Mouse (Mus musculus): ENCODE data around the gene Myd88.
A peak's percentile ranks its signal among the peaks of the same experiment; 100 is the strongest.

The Myd88 gene

GRCm38 (mm10) chr9:119340212-119340580, 1.0 kb downstream of the Myd88 start:
- DNase-seq (ENCODE audit: low read depth, low spot score), result no peak

- peak; percentile 85 for DNase-seq (ENCODE audit: low read depth, low spot score)
Observed at GRCm38 (mm10) chr9:119339558-119340211, 1.5 kb downstream of the Myd88 start, which contains the start of gene Acaa1a. Gene Acaa1a, plus strand, starts transcription at chr9:119339676.

- no peak for DNase-seq (ENCODE audit: low read depth, low spot score)
Observed at GRCm38 (mm10) chr9:119339106-119339505, 2.1 kb downstream of the Myd88 start.

- no peak for DNase-seq (ENCODE audit: low read depth, low spot score)
Observed at GRCm38 (mm10) chr9:119338350-119338749, 2.9 kb downstream of the Myd88 start.

- no peak for DNase-seq (ENCODE audit: low read depth, low spot score)
Observed at GRCm38 (mm10) chr9:119337842-119338241, 3.4 kb downstream of the Myd88 start.

- DNase-seq (ENCODE audit: low read depth, low spot score), result no peak
Observed at GRCm38 (mm10) chr9:119335571-119335970, 5.6 kb downstream of the Myd88 start.

- DNase-seq (ENCODE audit: low read depth, low spot score), result no peak
Observed at GRCm38 (mm10) chr9:119334834-119335233, 6.4 kb downstream of the Myd88 start.

- DNase-seq (ENCODE audit: low read depth, low spot score), result peak; percentile 67
Observed at GRCm38 (mm10) chr9:119334324-119334723, 6.9 kb downstream of the Myd88 start.

- DNase-seq (ENCODE audit: low read depth, low spot score), result no peak
Observed at GRCm38 (mm10) chr9:119330186-119330963, 10.8 kb downstream of the Myd88 start.

- no peak for DNase-seq (ENCODE audit: low read depth, low spot score)
Observed at GRCm38 (mm10) chr9:119328488-119328887, 12.7 kb downstream of the Myd88 start.

- no peak for DNase-seq (ENCODE audit: low read depth, low spot score)
Observed at GRCm38 (mm10) chr9:119324130-119324529, 17.1 kb downstream of the Myd88 start.

- DNase-seq (ENCODE audit: low read depth, low spot score), result no peak
Observed at GRCm38 (mm10) chr9:119323260-119323645, 18.0 kb downstream of the Myd88 start.

GRCm38 (mm10) chr9:119322289-119323259, 18.6 kb downstream of the Myd88 start, which contains the start of gene Oxsr1:
Gene Oxsr1, minus strand, starts transcription at chr9:119322427.
- DNase-seq (ENCODE audit: low read depth, low spot score), result peak; percentile 100

GRCm38 (mm10) chr9:119321392-119322229, 19.6 kb downstream of the Myd88 start:
- no peak for DNase-seq (ENCODE audit: low read depth, low spot score)

- no peak for DNase-seq (ENCODE audit: low read depth, low spot score)
Observed at GRCm38 (mm10) chr9:119320946-119321345, 20.3 kb downstream of the Myd88 start.

GRCm38 (mm10) chr9:119320446-119320845, 20.8 kb downstream of the Myd88 start:
- DNase-seq (ENCODE audit: low read depth, low spot score), result no peak

GRCm38 (mm10) chr9:119318891-119319290, 22.3 kb downstream of the Myd88 start:
- DNase-seq (ENCODE audit: low read depth, low spot score), result no peak

GRCm38 (mm10) chr9:119313096-119313495, 28.1 kb downstream of the Myd88 start:
- no peak for DNase-seq (ENCODE audit: low read depth, low spot score)

- no peak for DNase-seq (ENCODE audit: low read depth, low spot score)
Observed at GRCm38 (mm10) chr9:119309067-119309466, 32.1 kb downstream of the Myd88 start.

GRCm38 (mm10) chr9:119305863-119306262, 35.3 kb downstream of the Myd88 start:
- DNase-seq (ENCODE audit: low read depth, low spot score), result no peak

GRCm38 (mm10) chr9:119298563-119298962, 42.6 kb downstream of the Myd88 start:
- no peak for DNase-seq (ENCODE audit: low read depth, low spot score)
